Mouse (Mus musculus): ENCODE data around the gene Plppr3. TPM values are rescaled to one million over a fixed set of nuclear protein-coding genes. Genes with fewer than 3 reads are reported as not detected.

The Plppr3 gene
- polyA plus RNA-seq, 1 experiment from 2014 or later: 6.2 TPM

GRCm38 (mm10) chr10:79877174-79877573 lies 2.7 kb upstream of the Plppr3 start:
- ATAC-seq: no peak
- no peak for TF ChIP-seq CTCF (IDR thresholded peaks at IDR 0.05; ENCODE audit: low read depth)
- no peak overlapping the region for H3K4me2 ChIP-seq (replicated peaks; ENCODE audit: low read depth)
- H3K4me1 ChIP-seq (replicated peaks; ENCODE audit: control insufficient read depth, insufficient read depth, low read length): 0 out of 2 replicates have a peak, but pooled peaks cover 2% of the 10 kb centered on the region
- no peaks in the 10 kb centered on the region for H3K9me3 ChIP-seq (ENCODE audit: control insufficient read depth)
- H3K27ac ChIP-seq (ENCODE audit: low read depth, low read length): no peak overlapping the region
- no peak overlapping the region for H3K9ac ChIP-seq (ENCODE audit: low read depth, low read length)
- WGBS: 46% methylated on average over 1 of the region's 1 CpGs
- H3K36me3 ChIP-seq (ENCODE audit: control insufficient read depth, insufficient read depth): no peaks in the 10 kb centered on the region
- 0 out of 2 replicates have a peak, but pooled peaks cover 6% of the 10 kb centered on the region for H3K27me3 ChIP-seq (replicated peaks; ENCODE audit: control insufficient read depth, insufficient read depth, low read length)
- H3K4me3 ChIP-seq (ENCODE audit: low read depth, low read length): no peak overlapping the region

GRCm38 (mm10) chr10:79873715-79874289 lies 632 bp downstream of the Plppr3 start:
- Histone ChIP-seq H3K9me3 (ENCODE audit: control insufficient read depth) (no peaks in the 10 kb centered on the region), H3K27me3 (replicated peaks; ENCODE audit: control insufficient read depth, insufficient read depth, low read length) (0 out of 2 replicates have a peak, but pooled peaks cover 5% of the 10 kb centered on the region), H3K4me2 (replicated peaks; ENCODE audit: low read depth) (peak overlapping the region; percentile 94), H3K9ac (ENCODE audit: low read depth, low read length) (peak overlapping the region; percentile 58), H3K4me1 (replicated peaks; ENCODE audit: control insufficient read depth, insufficient read depth, low read length) (no peaks in the 10 kb centered on the region), H3K27ac (ENCODE audit: low read depth, low read length) (no peak overlapping the region), H3K36me3 (ENCODE audit: control insufficient read depth, insufficient read depth) (no peaks in the 10 kb centered on the region), H3K4me3 (ENCODE audit: low read depth, low read length) (peak overlapping the region; percentile 59)
- WGBS: 2% methylated on average over 26 of the region's 26 CpGs
- no peak for TF ChIP-seq CTCF (IDR thresholded peaks at IDR 0.05; ENCODE audit: low read depth)
- ATAC-seq: no peak

- H3K27me3 ChIP-seq (replicated peaks; ENCODE audit: control insufficient read depth, insufficient read depth, low read length): 0 out of 2 replicates have a peak, but pooled peaks cover 5% of the 10 kb centered on the region
- no peaks in the 10 kb centered on the region for H3K4me1 ChIP-seq (replicated peaks; ENCODE audit: control insufficient read depth, insufficient read depth, low read length)
- no peaks in the 10 kb centered on the region for H3K36me3 ChIP-seq (ENCODE audit: control insufficient read depth, insufficient read depth)
- H3K9ac ChIP-seq (ENCODE audit: low read depth, low read length): no peak overlapping the region
- no peak for ATAC-seq
- peak overlapping the region; percentile 59; the same call in 1 of the 2 replicates for H3K4me3 ChIP-seq (ENCODE audit: low read depth, low read length)
- no peak for TF ChIP-seq CTCF (IDR thresholded peaks at IDR 0.05; ENCODE audit: low read depth)
- H3K4me2 ChIP-seq (replicated peaks; ENCODE audit: low read depth): peak overlapping the region; percentile 94
- no peak overlapping the region for H3K27ac ChIP-seq (ENCODE audit: low read depth, low read length)
- no peaks in the 10 kb centered on the region for H3K9me3 ChIP-seq (ENCODE audit: control insufficient read depth)
- WGBS: 21% methylated on average over 6 of the region's 6 CpGs
Measured at GRCm38 (mm10) chr10:79873313-79873712, 1.1 kb downstream of the Plppr3 start.

- Histone ChIP-seq H3K9ac (ENCODE audit: low read depth, low read length) (no peak overlapping the region), H3K36me3 (ENCODE audit: control insufficient read depth, insufficient read depth) (no peaks in the 10 kb centered on the region), H3K4me2 (replicated peaks; ENCODE audit: low read depth) (no peak overlapping the region), H3K27me3 (replicated peaks; ENCODE audit: control insufficient read depth, insufficient read depth, low read length) (0 out of 2 replicates have a peak, but pooled peaks cover 5% of the 10 kb centered on the region), H3K9me3 (ENCODE audit: control insufficient read depth) (no peaks in the 10 kb centered on the region), H3K27ac (ENCODE audit: low read depth, low read length) (no peak overlapping the region), H3K4me3 (ENCODE audit: low read depth, low read length) (no peak overlapping the region), H3K4me1 (replicated peaks; ENCODE audit: control insufficient read depth, insufficient read depth, low read length) (no peaks in the 10 kb centered on the region)
- WGBS: 52% methylated on average over 3 of the region's 3 CpGs
- TF ChIP-seq CTCF (IDR thresholded peaks at IDR 0.05; ENCODE audit: low read depth): no peak
- ATAC-seq: no peak
Measured at GRCm38 (mm10) chr10:79872862-79873261, 1.6 kb downstream of the Plppr3 start.

- H3K4me3 ChIP-seq (ENCODE audit: low read depth, low read length): no peak overlapping the region
- H3K9me3 ChIP-seq (ENCODE audit: control insufficient read depth): no peaks in the 10 kb centered on the region
- WGBS: 86% methylated on average over 8 of the region's 8 CpGs
- H3K27me3 ChIP-seq (replicated peaks; ENCODE audit: control insufficient read depth, insufficient read depth, low read length): 0 out of 2 replicates have a peak, but pooled peaks cover 5% of the 10 kb centered on the region
- no peak for ATAC-seq
- no peak for TF ChIP-seq CTCF (IDR thresholded peaks at IDR 0.05; ENCODE audit: low read depth)
- H3K36me3 ChIP-seq (ENCODE audit: control insufficient read depth, insufficient read depth): no peaks in the 10 kb centered on the region
- H3K27ac ChIP-seq (ENCODE audit: low read depth, low read length): 0 out of 2 replicates have a peak overlapping the region, but pooled peaks have one; percentile 4
- H3K9ac ChIP-seq (ENCODE audit: low read depth, low read length): no peak overlapping the region
- H3K4me1 ChIP-seq (replicated peaks; ENCODE audit: control insufficient read depth, insufficient read depth, low read length): no peaks in the 10 kb centered on the region
- no peak overlapping the region for H3K4me2 ChIP-seq (replicated peaks; ENCODE audit: low read depth)
Measured at GRCm38 (mm10) chr10:79871845-79872244, 2.6 kb downstream of the Plppr3 start.

GRCm38 (mm10) chr10:79866601-79867000 lies 7.8 kb downstream of the Plppr3 start:
- H3K4me3 ChIP-seq (ENCODE audit: low read depth, low read length): no peak overlapping the region
- H3K36me3 ChIP-seq (ENCODE audit: control insufficient read depth, insufficient read depth): peaks cover 28% of the 10 kb centered on the region
- no peaks in the 10 kb centered on the region for H3K9me3 ChIP-seq (ENCODE audit: control insufficient read depth)
- H3K27ac ChIP-seq (ENCODE audit: low read depth, low read length): no peak overlapping the region; the same call in 1 of the 2 replicates
- ATAC-seq: no peak
- H3K9ac ChIP-seq (ENCODE audit: low read depth, low read length): no peak overlapping the region
- H3K4me1 ChIP-seq (replicated peaks; ENCODE audit: control insufficient read depth, insufficient read depth, low read length): no peaks in the 10 kb centered on the region
- TF ChIP-seq CTCF (IDR thresholded peaks at IDR 0.05; ENCODE audit: low read depth): no peak
- H3K27me3 ChIP-seq (replicated peaks; ENCODE audit: control insufficient read depth, insufficient read depth, low read length): no peaks in the 10 kb centered on the region
- 81% methylated on average over 11 of the region's 11 CpGs for WGBS
- H3K4me2 ChIP-seq (replicated peaks; ENCODE audit: low read depth): no peak overlapping the region

Data from intestine, postnatal 0 days (tissue).